Mouse (Mus musculus): ENCODE data around the gene Rnase9.

DNA sequence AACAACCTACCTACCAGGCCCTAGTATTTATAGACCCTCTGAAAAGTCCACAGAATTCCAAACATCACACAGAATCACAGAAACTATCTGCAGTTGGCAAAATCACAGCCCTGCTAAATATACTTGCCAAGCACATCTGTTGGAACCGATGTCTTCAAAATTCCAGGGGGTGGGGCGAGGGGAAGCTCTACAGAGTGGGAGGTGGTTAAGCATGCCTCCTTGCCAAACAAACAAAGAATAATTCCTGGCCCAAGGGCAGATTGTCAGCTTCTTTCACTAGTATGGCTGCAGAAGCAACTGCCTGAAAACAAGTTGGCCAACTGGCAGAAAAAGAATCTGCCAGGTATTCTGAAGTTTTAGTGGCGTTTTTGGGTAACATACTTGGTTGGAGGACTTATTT lies 24.4 kb downstream of the Rnase9 start:
- no peak for TF ChIP-seq CHD2 (IDR thresholded peaks at IDR 0.05; ENCODE audit: low read depth, low read length)
- no peak for TF ChIP-seq HCFC1 (IDR thresholded peaks at IDR 0.05; ENCODE audit: borderline replicate concordance, insufficient read depth, low read length)

Measured in ES-E14 (cell line).